Mouse (Mus musculus) kidney, adult 2 months (tissue): Measurements from ENCODE around the gene Ppp2r2c.

Source experiments
- CTCF ChIP-seq: fragments of 200-500 bp; conservative IDR thresholded peaks from 2 replicates; pipeline ENCODE4 v1.5.1; 2011; ENCODE audit warnings: low read depth, mild to moderate bottlenecking, control low read depth, low read length, moderate library complexity, mixed read lengths; ENCODE audit not compliant: insufficient read depth, insufficient read length
- POLR2A ChIP-seq: fragments of 200-500 bp; IDR thresholded peaks from one replicate; pipeline ENCODE4 v1.6.1; 2011; ENCODE audit warnings: low read depth, low read length, control low read depth

GRCm38 (mm10) chr5:36878801-36879200 is 10.5 kb downstream of the Ppp2r2c start:
- TF ChIP-seq CTCF (no peak), POLR2A (no peak)
